Mouse (Mus musculus): ENCODE results near the gene Ints1. TPM values are rescaled to one million over a fixed set of nuclear protein-coding genes. Genes with fewer than 3 reads are reported as not detected.

Ints1 gene
- total and polyA plus RNA-seq, 3 experiments: 77.9 to 89.2 TPM; not detected in 1

DNA sequence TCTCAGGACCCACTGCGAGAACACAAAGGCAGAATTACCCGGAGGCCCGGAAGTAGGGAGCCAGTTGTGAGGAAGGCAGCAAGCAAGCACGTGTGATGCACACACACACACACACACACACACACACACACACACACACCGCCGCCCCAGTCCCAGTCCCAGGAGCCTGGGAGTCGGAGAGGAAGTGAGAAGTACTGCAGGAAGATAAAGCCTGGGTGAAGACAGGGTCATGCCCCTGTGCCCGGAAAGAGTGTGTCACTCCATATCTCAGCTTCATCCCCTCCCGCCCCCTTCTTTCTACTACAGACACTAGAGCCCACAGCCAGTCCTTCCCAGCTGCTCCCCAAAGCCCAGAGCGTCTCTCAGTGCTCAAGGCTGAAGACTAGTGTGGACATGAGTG lies 73.2 kb downstream of the Ints1 start (continued):
- TF ChIP-seq POLR2AphosphoS2 (IDR thresholded peaks at IDR 0.05; ENCODE audit: low read length) (no peak), POLR2A (IDR thresholded peaks at IDR 0.05; ENCODE audit: control insufficient read depth in 1 of 2, insufficient read depth in 1 of 2, low read depth in 1 of 2, low read length in 2 of 2, poor library complexity in 1 of 2) (peak; percentile 25 to 55; a peak in 1 of 4 replicates), NELFE (IDR thresholded peaks at IDR 0.05; ENCODE audit: low read depth, low read length) (peak; percentile 54), MAZ (IDR thresholded peaks at IDR 0.05; ENCODE audit: low read depth, low read length) (no peak; the same call in 1 of the 2 replicates), TCF12 (IDR thresholded peaks at IDR 0.05; ENCODE audit: low read depth, low read length) (peak; percentile 72), USF1 (IDR thresholded peaks at IDR 0.05; ENCODE audit: low read depth, low read length) (peak; percentile 65), MYC (IDR thresholded peaks at IDR 0.05; ENCODE audit: low read depth, low read length) (peak; percentile 94), POLR2AphosphoS5 (IDR thresholded peaks at IDR 0.05; ENCODE audit: borderline replicate concordance, low read depth, low read length) (no peak), CTCF (IDR thresholded peaks at IDR 0.05 in 2 of 3, conservative IDR thresholded peaks at IDR 0.05 in 1 of 3; ENCODE audit: control insufficient read depth in 1 of 3, insufficient read depth in 1 of 3, low read depth in 2 of 3, low read length in 3 of 3, poor library complexity in 1 of 3, severe bottlenecking in 1 of 3) (no peak), MXI1 (IDR thresholded peaks at IDR 0.05; ENCODE audit: low read depth, low read length) (peak; percentile 91)

Other genes starting within 250 kb of the Ints1 start
- not detected in 2 replicates for gene Uncx, start 232.2 kb downstream of the Ints1 start, total RNA-seq (2012; rRNA removed)
- gene Uncx, start 232.2 kb downstream of the Ints1 start, polyA plus RNA-seq (2012; ENCODE audit: insufficient read depth in 1 of 2, insufficient read length in 2 of 2, low read depth in 1 of 2, low replicate concordance in 2 of 2, missing spikeins in 1 of 2): not detected
- 3.3 and 5.4 TPM in 2 replicates for gene Micall2, start 39.3 kb downstream of the Ints1 start, total RNA-seq (2012; rRNA removed)
- 10 to 100 TPM in 1 of 2 experiments, not detected in 1; 17.6 TPM for gene Micall2, start 39.3 kb downstream of the Ints1 start, polyA plus RNA-seq (2012; ENCODE audit: insufficient read depth in 1 of 2, insufficient read length in 2 of 2, low read depth in 1 of 2, low replicate concordance in 2 of 2, missing spikeins in 1 of 2)
- 43.6 and 62.1 TPM in 2 replicates for gene Mafk, start 15.8 kb upstream of the Ints1 start, total RNA-seq (2012; rRNA removed)
- gene Mafk, start 15.8 kb upstream of the Ints1 start, polyA plus RNA-seq (2012; ENCODE audit: insufficient read depth in 1 of 2, insufficient read length in 2 of 2, low read depth in 1 of 2, low replicate concordance in 2 of 2, missing spikeins in 1 of 2): 10 to 100 TPM in 1 of 2 experiments, not detected in 1; 56.5 TPM
- gene Tmem184a, start 44.2 kb upstream of the Ints1 start, total RNA-seq (2012; rRNA removed): 0.07 and 0.27 TPM in 2 replicates
- gene Tmem184a, start 44.2 kb upstream of the Ints1 start, polyA plus RNA-seq (2012; ENCODE audit: insufficient read depth in 1 of 2, insufficient read length in 2 of 2, low read depth in 1 of 2, low replicate concordance in 2 of 2, missing spikeins in 1 of 2): under 1 TPM in 1 of 2 experiments, not detected in 1; 0.10 TPM
- gene Gm26938, start 50.7 kb upstream of the Ints1 start, total RNA-seq (2012; rRNA removed): not detected in 2 replicates
- under 1 TPM in 1 of 2 experiments, not detected in 1; 0.11 TPM for gene Gm26938, start 50.7 kb upstream of the Ints1 start, polyA plus RNA-seq (2012; ENCODE audit: insufficient read depth in 1 of 2, insufficient read length in 2 of 2, low read depth in 1 of 2, low replicate concordance in 2 of 2, missing spikeins in 1 of 2)
- 70.0 and 75.4 TPM in 2 replicates for gene Psmg3, start 51.2 kb upstream of the Ints1 start, total RNA-seq (2012; rRNA removed)
- 10 to 100 TPM in 1 of 2 experiments, not detected in 1; 81.9 TPM for gene Psmg3, start 51.2 kb upstream of the Ints1 start, polyA plus RNA-seq (2012; ENCODE audit: insufficient read depth in 1 of 2, insufficient read length in 2 of 2, low read depth in 1 of 2, low replicate concordance in 2 of 2, missing spikeins in 1 of 2)
- gene Elfn1, start 132.3 kb upstream of the Ints1 start, total RNA-seq (2012; rRNA removed): 0.07 TPM in 1 of 2 replicates, not detected in the other
- under 1 TPM in 1 of 2 experiments, not detected in 1; 0.08 TPM for gene Elfn1, start 132.3 kb upstream of the Ints1 start, polyA plus RNA-seq (2012; ENCODE audit: insufficient read depth in 1 of 2, insufficient read length in 2 of 2, low read depth in 1 of 2, low replicate concordance in 2 of 2, missing spikeins in 1 of 2)

All from MEL (cell line).